Mouse (Mus musculus) spleen, adult 2 months (tissue): ENCODE data around the gene Slc16a12.

Source experiments
- CTCF ChIP-seq: fragments of 200-500 bp; IDR thresholded peaks from 2 replicates; pipeline ENCODE4 v1.5.1; 2011; ENCODE audit warnings: mild to moderate bottlenecking, inconsistent platforms; ENCODE audit not compliant: insufficient read depth, insufficient read length, insufficient replicate concordance; ENCODE audit errors: extremely low read depth
- POLR2A ChIP-seq: fragments of 200-500 bp; IDR thresholded peaks from 2 replicates; pipeline ENCODE4 v1.6.1; 2011; ENCODE audit warnings: low read depth, low read length, inconsistent platforms

GRCm38 (mm10) chr19:34720130-34720529 lies 27.0 kb downstream of the Slc16a12 start:
- TF ChIP-seq CTCF (no peak), POLR2A (no peak)
